Mouse (Mus musculus): ENCODE results near the gene Osgin1.

Gene Osgin1

DNA sequence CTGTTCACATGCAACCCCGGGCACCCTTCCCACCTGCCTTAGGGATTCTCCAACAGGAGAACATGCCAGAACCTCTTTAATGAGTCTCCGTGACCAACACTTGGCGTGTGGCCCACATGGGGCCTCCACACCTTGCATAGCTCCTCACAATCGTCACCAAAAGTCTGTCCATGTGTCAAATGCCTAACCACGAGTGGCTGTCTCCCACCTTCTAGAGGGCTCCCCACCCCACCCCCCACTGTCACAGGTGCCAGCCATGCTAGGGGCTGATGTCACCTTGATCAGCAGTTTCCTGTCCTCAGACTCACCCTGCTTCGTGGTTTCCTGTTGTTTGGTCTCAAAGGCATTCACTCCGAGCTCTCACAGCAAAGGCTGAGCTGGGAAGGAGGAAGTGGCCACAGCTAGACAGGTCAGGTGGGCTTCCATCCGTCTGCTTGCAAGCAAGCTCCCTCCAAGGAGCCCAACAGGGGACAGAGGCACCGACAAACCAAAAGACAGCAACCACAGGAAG, 10.2 kb upstream of the Osgin1 start:
- no peak for DNase-seq (ENCODE audit: low read depth, low spot score)

DNA sequence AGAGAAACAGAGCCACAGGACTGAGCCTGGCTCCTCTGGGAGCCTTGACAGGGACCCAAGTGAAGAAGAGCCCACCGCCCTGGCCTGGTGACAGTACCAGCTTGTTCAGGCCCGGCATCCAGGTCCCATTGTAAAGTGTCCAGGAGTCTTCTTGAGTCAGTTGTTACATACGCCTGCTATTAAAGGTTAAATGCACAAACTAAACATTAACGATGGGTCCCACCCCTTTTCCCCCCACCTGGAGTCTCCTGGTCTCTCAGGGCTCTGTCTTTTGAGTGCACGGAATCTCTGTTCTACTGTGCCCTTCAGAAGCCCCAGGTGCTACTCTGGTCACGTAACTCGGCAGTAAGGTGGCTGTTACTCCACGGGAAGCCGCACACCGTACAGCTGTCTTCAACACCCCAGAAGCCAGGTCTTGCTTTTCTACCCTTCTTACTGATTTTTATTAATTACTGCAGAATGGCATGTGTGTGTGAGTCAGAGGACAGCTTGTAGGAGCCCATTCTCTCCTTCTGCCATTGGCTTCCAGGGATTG, 9.7 kb upstream of the Osgin1 start:
- DNase-seq (ENCODE audit: low read depth, low spot score): no peak

DNA sequence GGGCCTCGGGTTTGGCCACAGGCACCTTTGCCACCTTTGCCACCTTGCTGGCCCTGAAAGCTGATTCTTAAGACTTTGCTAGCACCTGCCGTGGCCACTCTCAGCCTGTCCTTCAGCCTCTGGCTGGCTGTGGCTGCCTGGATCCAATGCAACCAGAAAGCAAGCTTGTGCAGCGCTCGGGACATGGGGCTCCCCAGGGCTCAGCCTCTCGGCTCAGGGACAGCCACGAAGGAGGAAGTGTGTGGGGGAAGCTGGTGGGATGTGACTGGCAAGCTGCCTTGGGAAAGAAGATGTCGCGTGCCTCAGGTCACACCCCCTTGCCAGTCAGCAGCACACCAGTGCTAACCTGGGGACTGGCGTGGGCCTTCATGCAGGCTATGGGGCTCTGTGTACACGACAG, 9.2 kb upstream of the Osgin1 start:
- no peak for DNase-seq (ENCODE audit: low read depth, low spot score)

GRCm38 (mm10) chr8:119425533-119425932, 8.4 kb upstream of the Osgin1 start:
- DNase-seq (ENCODE audit: low read depth, low spot score): no peak

GRCm38 (mm10) chr8:119426069-119426735, 7.7 kb upstream of the Osgin1 start:
- DNase-seq (ENCODE audit: low read depth, low spot score): no peak

DNA sequence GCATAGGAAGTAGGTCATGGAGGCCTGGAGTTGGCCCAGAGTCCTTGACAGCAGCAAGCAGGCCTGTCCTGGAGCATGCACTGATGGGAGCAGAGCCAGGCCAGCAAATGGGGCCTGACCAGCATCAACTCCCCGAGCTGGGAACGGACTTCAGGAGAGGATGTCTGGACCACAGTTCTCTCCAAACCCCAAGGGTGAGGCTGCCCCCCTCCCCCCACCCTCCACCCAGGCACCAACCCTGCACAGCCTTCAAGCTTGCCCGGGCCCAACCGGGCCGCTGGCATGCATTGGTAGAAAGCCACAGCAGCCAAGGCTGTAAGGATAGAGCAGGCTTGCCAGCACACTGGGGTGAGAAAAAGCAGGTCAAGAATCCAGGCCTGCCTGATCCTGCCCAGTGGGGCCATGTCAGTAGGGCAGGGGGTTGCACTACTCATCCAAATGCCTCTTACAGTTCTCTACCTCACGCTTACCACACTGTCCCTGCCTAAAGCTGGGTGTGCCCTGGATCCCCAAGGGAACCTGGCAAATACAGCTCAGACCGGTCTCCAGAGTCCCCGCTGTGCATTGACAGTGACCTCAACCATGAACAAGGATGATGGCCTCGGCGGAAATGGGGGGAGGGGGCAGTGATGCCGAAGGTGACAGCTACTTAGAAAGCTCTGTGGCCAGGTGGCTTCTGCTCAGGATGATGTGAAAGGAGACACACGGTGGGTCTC, 6.1 kb upstream of the Osgin1 start:
- no peak for DNase-seq (ENCODE audit: low read depth, low spot score)

DNA sequence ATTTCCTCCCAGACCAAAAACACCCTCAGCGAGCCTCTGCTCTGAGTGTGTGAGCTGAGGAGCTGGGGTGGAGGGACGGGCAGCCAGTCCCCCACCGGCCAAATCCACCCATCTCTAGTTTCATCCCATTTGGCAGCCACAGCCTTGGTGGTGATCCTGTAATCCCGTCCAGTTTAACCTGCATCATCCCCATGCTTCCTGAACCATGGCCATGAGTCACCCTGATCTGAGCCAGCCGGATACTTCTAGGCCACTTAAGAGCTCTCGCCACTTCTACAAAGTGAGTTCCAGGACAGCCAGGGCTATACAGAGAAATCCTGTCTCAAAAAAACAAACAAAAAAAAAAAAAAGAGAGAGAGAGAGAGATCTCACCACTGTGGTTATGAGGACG, 5.6 kb upstream of the Osgin1 start:
- no peak for DNase-seq (ENCODE audit: low read depth, low spot score)

DNA sequence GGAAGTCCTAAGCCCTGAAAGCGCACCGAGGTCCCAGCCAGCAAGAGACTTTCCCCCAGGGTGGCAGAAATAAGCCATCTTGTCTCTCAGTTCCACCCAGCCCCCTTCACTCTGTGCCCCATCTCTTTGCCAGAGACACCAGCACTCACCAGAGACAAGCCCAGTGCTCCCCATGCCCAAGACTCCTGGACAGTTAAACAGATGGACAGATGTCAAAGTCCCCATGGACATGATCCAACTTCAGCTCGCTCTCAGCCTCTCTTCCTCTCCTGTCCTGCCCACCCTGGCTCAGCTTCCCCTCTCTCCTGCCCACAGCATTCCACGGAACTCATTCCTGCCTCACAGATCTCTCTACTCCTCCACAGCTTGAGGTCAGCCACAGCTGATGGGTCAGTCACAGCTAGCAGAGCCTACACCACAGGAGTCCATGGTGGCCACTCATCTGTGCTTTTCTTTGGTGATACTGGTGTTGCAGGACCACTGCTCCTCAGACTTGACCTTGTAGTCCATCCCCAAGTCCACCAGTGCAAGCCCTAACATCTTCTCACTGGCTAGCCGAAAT, 5.1 kb upstream of the Osgin1 start:
- no peak for DNase-seq (ENCODE audit: low read depth, low spot score)

- DNase-seq (ENCODE audit: low read depth, low spot score): no peak
Observed at GRCm38 (mm10) chr8:119429552-119429951, 4.4 kb upstream of the Osgin1 start.

- no peak for DNase-seq (ENCODE audit: low read depth, low spot score)
Observed at GRCm38 (mm10) chr8:119430250-119430649, 3.7 kb upstream of the Osgin1 start.

DNA sequence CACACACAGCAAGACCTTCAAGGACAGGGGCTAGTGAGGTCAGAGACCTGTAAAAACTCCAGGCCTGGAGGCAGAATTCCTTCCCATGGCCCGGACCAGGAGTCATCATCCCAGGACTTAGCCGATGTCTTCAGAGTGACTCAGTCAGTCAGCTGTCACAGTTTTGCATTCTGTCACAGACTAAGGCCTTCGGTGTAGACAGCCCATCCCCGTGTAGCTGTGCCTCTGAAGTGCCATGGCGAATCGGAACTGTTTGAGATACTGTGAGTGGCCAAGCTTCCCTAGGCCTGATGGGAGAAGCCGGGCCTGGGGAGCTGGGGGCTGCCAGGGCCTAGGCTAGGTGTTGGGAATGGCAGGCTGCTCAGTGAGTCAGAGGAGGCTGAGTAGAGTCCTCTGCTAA, 3.2 kb upstream of the Osgin1 start:
- no peak for DNase-seq (ENCODE audit: low read depth, low spot score)

DNA sequence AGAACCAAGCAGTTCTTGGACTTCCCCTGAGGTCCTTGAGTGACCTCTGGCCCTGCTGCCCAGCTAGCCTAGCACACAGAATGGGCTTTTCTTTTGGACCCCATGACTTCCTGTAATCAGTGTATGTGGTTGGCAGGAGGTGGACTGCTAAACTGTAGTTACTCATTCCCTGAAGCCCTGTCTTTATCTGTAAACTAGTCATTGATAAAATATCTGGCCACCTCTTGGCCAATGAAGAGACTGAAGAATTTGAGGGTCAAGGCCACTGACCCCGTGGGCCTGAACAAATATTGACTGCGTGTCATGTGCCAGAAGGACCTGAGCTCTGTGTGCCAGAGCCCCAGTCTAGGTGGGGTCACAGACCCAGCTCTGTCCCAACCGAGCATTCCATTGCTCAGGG, 1.6 kb upstream of the Osgin1 start:
- DNase-seq (ENCODE audit: low read depth, low spot score): no peak

GRCm38 (mm10) chr8:119434569-119434968, 645 bp downstream of the Osgin1 start:
- no peak for DNase-seq (ENCODE audit: low read depth, low spot score)

DNA sequence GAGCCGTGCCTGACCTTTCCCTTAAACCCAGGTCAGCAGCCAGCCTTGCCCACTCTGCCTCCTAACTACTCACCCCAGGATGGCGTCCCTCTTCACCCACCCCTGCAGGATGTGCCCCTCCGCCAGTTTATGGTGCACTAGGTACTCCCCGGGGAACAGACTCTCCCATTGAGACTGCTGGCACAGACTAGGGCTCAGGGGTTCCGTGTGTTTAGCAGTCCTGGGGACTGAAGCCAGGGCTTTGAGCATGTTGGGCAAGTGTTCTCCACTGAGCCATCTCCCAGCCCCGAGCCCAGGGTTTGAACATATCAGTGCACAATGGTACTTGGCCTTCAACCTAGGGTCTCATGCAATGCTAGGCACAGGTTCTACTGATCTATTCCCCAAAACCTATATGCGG, 1.6 kb downstream of the Osgin1 start:
- DNase-seq (ENCODE audit: low read depth, low spot score): no peak

GRCm38 (mm10) chr8:119436331-119436730, 2.4 kb downstream of the Osgin1 start:
- no peak for DNase-seq (ENCODE audit: low read depth, low spot score)

DNA sequence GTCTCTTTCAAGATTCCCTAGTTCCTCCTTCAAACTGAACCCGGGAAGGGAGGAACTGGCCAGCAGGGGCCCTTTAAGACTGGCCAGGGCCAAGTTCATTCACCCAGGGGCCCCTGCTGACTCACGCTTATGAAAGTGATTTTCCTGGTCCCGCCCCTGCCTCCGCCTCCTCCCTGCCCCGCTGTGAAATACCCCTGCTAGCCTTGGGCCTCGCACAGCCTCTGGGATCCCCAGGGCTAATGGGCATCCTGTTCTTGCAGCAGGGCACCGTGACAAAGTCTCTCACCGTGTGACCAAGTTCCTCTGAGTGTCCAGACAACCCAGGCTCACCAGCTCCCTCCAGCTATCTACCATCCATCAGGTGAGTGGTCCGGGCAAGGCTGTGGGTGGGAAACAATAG, 3.0 kb downstream of the Osgin1 start:
- no peak for DNase-seq (ENCODE audit: low read depth, low spot score)

DNA sequence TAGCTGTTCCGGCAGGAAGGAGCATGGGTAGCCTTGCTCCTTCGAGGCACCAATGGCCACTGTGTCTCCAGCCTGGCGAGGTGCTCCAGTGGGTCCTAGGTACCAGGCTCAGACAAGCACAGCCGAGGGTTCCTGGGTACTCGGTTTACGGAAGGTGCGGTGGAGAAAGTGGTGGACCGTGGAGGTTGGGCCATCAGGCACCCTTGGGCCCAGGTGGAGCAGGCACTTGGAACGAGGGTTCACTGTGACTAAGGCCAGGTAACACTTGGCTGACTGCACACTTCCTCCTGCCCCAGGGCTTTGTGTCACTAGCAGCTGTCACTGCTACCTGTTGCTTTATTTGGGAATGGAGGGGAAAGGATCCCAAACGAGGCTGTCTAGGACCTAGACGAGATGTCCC, 3.6 kb downstream of the Osgin1 start:
- no peak for DNase-seq (ENCODE audit: low read depth, low spot score)

DNA sequence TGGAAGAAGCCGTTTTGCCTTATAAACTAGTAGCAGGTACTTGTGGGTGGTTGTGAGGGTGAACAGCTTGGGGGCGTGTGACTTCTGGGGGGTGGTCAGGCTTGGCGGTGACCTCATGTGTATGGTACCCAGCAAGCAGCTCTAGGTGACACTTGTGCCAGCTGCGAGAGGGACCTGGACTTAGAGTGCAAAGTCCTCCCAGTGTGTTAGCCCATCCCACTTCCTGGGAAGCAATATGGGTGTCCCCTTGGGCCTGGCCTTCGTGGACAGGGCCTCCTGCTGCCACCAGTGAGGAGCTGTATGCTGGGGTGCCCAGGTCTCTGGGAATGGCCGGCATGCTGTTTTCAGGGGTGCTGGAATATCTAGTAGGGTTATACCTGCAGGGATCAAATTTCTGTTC, 5.0 kb downstream of the Osgin1 start:
- DNase-seq (ENCODE audit: low read depth, low spot score): no peak

DNA sequence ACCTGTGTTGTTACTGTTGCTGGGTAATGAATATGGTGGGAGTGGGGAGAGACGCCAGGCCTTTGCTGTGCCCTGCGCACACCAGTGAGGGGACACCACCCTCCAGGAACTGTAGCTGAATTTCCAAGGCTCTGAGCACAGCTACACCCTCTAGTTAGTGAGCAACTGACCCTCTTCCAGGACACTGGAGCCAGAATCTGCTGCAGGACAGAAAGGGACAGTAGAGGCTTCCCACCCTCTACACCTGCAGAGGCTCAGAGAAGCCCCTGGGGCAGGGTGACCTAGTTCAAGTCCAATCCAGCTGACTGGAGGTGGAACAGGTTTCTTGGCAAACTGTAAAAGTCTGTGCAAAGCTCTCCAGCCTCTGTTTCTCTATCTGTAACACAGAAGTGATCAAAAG, 5.5 kb downstream of the Osgin1 start:
- DNase-seq (ENCODE audit: low read depth, low spot score): no peak

DNA sequence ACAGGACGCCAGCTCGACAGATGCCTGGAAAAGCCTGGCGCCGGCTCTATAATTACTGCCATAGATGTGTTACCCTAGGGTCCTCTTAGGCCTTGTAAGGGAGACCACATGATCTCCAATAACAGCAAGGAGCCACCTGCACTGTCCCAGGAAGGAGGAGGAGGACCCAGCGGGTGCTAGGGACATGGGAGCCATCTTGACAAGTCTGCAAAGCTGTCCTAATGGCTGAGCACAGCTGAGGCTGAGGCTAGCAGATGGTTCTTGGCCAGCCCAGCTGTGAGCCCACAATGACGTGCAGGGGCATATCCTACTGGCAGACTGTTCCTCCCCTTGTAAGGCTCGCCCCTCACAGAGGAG, 5.9 kb downstream of the Osgin1 start:
- no peak for DNase-seq (ENCODE audit: low read depth, low spot score)

GRCm38 (mm10) chr8:119440250-119440951, 6.5 kb downstream of the Osgin1 start:
- DNase-seq (ENCODE audit: low read depth, low spot score): peak; percentile 65

DNA sequence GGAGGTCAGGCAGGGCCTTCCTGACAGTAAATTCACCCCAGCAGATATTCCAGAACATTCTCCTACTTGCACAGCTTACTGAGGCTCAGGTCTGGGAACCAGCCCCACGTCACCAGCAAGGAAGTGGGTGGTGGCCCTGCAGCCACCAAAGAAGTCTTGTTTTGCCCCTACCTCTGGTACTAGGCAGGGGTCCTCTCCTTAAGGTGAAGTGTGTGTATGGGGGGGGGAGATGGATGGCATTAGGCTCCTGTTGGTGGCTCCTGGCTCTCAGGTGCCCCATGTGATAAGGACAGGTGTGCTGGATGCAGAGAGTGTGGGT, 7.0 kb downstream of the Osgin1 start:
- no peak for DNase-seq (ENCODE audit: low read depth, low spot score)

All from WW6 (cell line).